Mouse (Mus musculus): ENCODE data around the gene Scube3.
"Not testable (repeated sequence)": the region's sequence is repeated elsewhere in the genome, so short reads cannot be mapped to it uniquely, and the experiment has no call there.

Gene Scube3

GRCm38 (mm10) chr17:28222463-28222862, 80.5 kb downstream of the Scube3 start:
- not testable (repeated sequence) for DNase-seq (ENCODE audit: low read depth)

GRCm38 (mm10) chr17:28223561-28224391, 81.8 kb downstream of the Scube3 start:
- DNase-seq (ENCODE audit: low read depth): peak; percentile 97
